Mouse (Mus musculus) megakaryocyte, embryonic 14.5 days (primary cell): Measurements from ENCODE around the gene Dse.

ENCODE experiments used
- FLI1 ChIP-seq: IDR thresholded peaks from 2 replicates; pipeline ENCODE4 v1.6.1; 2012; ENCODE audit warnings: low read length, inconsistent platforms, mixed read lengths
- GATA1 ChIP-seq: IDR thresholded peaks from 3 replicates; pipeline ENCODE4 v1.6.1; 2012; ENCODE audit warnings: mixed read lengths, low read length, inconsistent platforms, borderline replicate concordance

GRCm38 (mm10) chr10:34223660-34224059, 16.1 kb upstream of the Dse start:
- TF ChIP-seq GATA1 (no peak), FLI1 (no peak)
